Mouse (Mus musculus) kidney, postnatal 36 days (tissue): ENCODE results near the gene Acp4.
"Not testable (repeated sequence)": the region's sequence is repeated elsewhere in the genome, so short reads cannot be mapped to it uniquely, and the experiment has no call there.

Experiments
- DNase-seq, 2 experiments: peaks; one replicate each; pipeline ENCODE4 v3.0.0; 2021 to 2022; ENCODE audit warnings: mixed read lengths in 2 of 2

The Acp4 gene

DNA sequence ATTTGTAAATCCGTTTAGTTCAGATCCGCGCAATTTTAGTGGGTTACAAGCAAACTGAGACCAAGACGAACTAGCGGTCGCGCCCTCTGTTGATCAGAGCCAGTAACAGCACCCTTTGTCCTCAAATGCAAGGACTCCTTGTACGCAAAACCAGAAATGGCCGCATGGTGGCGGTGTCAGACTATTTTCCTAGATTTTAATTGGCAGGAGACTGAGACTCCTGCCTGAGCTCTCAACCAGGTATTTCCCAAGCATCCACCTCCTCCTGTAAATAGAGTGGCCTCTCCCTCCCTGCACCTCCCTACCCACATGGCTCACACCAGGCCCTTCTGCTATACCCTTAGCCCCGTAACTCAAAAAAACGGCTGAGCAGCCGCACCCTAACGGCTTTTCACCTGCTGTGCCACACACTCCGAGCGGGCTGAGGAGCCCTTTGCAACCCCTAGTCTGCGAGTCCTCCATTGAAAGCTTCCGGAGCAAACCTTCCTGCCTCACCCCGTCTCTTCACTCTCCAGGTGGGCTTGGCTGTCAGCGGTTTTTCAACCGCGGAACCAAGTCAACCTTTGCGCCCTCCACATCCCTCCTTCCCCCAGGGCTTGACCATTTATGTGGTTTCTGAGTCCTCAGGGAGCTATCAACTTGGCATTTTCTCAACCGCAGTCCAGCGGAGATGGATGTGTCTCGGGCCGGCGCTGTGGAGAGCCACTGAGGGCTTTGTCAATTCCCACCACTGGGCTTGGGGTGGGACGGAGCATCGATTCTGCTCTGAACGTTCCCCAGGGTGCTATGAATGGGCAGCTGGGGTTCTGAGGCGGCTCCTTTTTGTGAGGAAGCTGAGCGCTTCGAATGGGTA lies 5.8 kb upstream of the Acp4 start:
- DNase-seq, result peak; percentile 92 to 97

- DNase-seq, result no peak
Measured at GRCm38 (mm10) chr7:44261147-44261546, 4.0 kb upstream of the Acp4 start, which contains the start of gene Gm15517. TSS of gene Gm15517 (plus strand) at chr7:44261447.

DNA sequence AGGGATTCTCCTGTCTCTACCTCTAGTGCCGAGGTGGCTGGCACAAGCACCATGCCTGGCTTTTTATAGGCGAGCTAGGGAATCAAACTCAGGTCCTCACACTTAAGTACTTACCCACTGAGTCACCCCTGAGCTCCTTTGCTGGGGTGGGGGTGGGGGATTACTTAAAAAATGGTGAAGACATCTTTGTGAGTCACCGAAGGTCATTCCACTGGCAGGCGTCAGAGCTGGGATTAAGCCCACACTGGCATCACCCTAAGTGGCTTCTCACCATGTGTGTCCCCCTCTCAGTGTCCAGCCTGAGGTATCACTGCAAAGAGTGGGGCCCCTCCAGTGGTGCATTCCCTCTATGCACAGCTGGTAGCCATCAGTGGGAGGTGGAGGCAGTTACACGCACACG lies 3.2 kb upstream of the Acp4 start:
- DNase-seq, result no peak

DNA sequence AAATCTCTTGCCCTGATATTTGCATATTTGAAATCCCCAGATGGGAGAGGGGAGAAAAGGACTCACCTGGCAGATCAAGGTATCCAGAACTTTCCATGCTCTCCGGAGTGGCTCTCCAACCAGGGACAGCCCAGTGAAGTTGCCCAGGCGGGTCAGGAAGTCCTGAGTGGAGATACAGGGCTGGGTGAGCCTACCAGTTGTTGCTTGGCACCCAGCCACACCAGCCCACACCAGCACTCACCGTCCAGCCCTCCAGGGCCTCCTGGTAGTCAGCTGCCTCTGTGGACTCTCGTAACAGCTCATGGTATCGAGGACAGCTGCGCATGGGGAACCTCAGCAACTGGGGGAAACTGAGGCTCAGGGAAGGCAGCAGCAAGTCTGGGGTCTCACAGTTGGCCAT lies 2.2 kb downstream of the Acp4 start:
- DNase-seq, result no peak

DNA sequence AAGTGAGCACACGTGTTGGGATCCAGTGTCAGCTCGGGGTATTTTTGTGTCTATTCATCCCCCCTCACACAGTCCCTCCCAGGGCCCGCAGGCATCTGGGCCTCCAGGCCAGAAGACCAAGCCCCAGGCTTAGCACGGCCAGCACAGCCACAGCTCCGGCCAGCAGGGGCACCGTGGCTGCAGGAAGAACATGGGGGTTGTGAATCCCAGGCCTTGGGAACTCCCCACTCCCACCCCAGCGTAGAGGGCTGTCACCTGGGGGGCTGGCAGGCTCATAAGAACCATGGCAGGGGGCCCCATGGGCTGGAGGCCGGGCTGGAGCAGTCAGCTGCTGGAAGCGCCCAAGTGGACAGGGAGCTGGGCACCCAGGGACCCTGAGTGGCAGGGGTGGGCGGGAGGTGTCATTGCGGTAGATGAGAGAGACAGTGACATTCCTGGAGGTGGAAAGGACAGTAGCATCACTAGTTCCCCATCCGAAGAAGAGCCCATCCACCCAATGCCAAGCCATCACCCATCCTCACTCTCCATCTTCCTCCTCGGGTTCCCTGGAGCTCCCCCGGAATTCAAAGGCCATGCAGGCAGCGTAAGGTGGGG lies 4.1 kb downstream of the Acp4 start:
- DNase-seq, result no peak

DNA sequence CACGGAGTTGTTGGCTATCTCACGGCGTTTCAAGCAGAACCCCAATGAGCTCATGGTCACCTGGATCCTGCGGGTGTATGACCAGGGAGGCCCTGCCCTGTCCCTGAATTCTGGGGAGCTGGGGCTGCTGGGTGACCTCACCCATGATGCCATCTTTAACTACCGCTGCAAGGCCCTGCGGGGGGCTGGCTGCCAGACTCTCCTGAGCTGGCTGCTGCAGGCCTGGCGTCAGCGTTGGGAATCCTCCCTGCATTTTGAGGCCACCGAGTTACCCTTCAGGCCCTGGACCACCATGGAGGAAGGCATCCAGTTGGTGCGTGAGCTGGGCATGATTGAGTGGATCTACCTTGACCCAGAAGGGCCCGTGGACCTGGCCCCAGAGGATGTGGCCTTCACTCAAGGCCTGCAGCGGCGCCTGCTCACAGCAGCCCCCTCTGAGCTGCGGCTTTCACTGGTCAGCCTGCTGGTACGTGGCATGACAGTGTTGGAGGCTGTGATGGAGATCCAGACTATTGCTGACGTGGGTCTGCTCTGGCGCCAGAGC lies 6.4 kb downstream of the Acp4 start:
- DNase-seq, result not testable (repeated sequence)

DNA sequence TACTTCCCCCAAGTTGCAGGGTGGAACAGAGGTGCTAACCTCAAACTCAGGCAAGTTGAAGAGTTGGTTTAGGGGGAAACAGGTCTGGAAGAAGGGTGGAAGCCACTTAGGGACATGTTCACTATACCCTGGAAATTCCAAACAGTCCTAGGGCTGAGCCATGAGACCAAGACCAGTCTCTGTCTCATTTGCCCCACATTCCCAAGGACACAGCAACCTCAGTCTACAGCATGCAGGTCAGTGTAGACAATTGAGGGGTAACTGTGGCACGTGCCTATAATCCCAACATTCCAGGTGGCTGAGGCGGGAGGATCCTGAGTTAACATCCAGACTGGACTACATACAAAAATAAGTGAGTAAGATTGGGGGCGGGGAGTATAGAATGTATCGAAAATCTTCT lies 7.9 kb downstream of the Acp4 start:
- no peak for DNase-seq

DNA sequence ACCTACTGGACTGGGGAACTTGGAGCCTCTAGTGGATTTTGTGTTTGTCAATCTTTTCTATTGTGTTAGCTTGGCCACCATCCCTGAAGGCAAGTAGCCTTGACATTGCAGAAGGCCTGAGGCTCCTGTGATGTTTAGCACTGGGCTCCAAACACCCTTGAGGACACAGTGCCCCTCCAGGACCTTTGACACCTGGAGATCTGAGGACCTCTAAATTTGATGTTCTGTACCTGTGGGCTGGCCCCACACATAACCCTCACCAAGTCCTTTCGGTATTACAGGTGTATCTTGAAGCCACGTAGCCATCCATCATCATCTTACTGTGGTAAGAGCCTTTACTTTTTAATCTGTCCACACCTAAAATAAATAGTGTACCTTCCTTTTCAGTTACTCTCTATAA lies 9.2 kb downstream of the Acp4 start:
- no peak for DNase-seq

DNA sequence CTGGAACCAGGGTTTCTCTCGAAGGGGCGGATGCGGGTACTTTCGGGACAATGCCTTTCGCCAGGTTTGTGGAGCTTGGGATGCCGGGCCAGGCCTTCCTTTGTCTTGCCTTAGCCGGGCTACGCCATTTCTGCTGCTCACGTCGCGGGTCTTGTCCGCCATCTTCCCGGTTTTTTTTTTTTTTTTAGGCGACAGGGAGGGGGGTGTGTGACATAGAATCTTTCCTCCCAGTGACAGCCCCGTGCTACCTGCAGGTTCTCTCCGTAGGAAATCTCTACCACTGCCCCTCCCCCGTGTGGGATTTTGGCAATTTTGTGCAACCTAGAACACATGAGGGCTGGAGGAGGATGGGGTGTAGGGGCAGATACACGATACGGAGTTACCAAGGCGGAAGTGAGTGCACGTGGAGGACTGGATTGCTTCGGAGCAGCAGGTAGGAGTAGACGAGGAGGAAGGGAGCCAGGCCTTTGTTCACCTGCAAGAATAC lies 10.2 kb downstream of the Acp4 start:
- no peak for DNase-seq

- DNase-seq, result peak; percentile 88 to 93
Measured at GRCm38 (mm10) chr7:44246055-44246983, 10.9 kb downstream of the Acp4 start, which contains the start of the genes 1700028J19Rik and 2410002F23Rik. TSS of gene 1700028J19Rik (minus strand) at chr7:44246695. TSS of gene 2410002F23Rik (plus strand) at chr7:44246722.

GRCm38 (mm10) chr7:44244080-44244479 lies 13.1 kb downstream of the Acp4 start:
- no peak for DNase-seq

DNA sequence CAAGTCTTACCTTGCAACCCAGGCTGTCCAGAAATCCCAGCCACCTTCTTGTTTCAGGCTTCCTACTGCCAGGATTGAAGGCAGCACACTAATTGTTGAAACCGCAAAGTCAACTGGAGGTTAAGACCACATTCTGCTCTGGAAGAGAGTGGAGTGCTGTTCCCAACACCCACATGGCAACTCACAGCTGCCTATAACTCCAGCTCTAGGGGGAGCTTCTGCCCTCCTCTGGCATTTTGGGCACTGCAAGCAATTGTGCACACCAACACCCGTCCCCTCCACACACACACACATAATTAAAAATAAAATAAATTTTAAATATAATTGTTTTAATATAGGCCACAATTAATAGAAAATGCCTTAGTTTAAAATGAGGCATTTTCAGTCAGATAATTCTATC lies 16.0 kb downstream of the Acp4 start:
- DNase-seq, result peak; percentile 23 to 30

DNA sequence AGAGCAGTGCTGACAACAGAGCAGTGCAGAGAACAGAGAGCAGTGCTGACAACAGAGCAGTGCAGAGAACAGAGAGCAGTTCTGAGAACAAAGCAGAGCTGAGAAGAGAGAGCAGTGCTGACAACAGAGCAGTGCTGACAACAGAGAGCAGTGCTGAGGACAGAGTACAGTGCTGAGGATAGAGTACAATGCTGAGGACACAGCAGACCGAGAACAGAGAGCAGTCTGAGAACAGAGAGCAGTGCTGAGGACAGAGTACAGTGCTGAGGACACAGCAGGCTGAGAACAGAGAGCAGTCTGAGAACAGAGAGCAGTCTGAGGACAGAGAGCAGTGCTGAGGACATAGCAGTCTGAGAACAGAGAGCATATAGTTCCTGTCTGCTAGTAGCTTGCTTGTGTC lies 16.5 kb downstream of the Acp4 start:
- DNase-seq, result peak in 1 of 2 experiments; percentile 32

GRCm38 (mm10) chr7:44239913-44240312 lies 17.3 kb downstream of the Acp4 start:
- DNase-seq, result no peak

DNA sequence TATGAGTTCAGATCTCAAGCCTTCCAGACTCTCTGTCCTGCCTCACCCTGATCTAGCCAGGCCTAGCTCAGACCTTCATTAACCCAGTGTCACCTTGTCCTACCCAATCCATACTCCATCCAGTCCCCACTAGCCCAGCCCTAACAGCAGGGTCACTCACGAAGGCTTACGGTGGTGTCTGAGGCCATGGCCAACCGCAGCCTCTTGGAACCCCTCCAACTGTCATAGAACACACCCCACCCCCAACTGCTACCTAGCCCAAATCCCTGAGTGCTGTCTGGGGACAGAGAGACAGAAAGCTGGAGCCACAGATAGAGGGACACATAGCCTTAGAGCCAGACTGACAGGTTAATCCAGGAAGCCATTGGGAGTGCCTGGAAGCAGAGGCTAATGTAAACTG lies 21.3 kb downstream of the Acp4 start, which contains the start of gene Gm36864:
Gene Gm36864, plus strand, starts transcription at position 269 of the 400 bp plus-strand sequence.
- no peak for DNase-seq

DNA sequence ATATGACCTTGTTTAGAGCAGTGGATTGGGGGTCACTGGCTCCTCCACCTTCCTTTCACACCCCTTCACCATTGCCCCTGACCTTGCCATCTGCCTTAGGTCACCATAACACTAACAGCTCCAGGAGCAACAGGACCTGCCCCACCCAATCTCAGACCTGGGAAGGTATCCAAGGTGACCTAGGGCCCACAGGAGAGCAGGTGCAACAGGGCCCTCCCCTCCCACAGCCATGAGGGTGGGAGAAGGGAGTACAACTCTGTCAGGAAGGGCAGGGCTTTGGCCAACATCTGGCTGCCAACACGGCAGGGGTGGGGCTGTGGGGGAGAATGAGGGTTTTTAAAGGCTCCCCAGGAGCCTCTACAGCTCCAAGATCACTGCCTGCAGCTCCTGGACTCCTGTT lies 32.1 kb downstream of the Acp4 start, which contains the start of gene Klk1:
Gene Klk1, plus strand, starts transcription at position 285 of the 400 bp plus-strand sequence.
- peak; percentile 43 to 58 for DNase-seq

GRCm38 (mm10) chr7:44222335-44222734 lies 34.8 kb downstream of the Acp4 start:
- not testable (repeated sequence) for DNase-seq

GRCm38 (mm10) chr7:44221601-44222000 lies 35.6 kb downstream of the Acp4 start:
- not testable (repeated sequence) for DNase-seq

- no peak for DNase-seq
Measured at GRCm38 (mm10) chr7:44215645-44216044, 41.5 kb downstream of the Acp4 start, which contains the start of gene Klk1b5. TSS of gene Klk1b5 (plus strand) at chr7:44215945.

GRCm38 (mm10) chr7:44208307-44208706 lies 48.9 kb downstream of the Acp4 start:
- DNase-seq, result no peak

DNA sequence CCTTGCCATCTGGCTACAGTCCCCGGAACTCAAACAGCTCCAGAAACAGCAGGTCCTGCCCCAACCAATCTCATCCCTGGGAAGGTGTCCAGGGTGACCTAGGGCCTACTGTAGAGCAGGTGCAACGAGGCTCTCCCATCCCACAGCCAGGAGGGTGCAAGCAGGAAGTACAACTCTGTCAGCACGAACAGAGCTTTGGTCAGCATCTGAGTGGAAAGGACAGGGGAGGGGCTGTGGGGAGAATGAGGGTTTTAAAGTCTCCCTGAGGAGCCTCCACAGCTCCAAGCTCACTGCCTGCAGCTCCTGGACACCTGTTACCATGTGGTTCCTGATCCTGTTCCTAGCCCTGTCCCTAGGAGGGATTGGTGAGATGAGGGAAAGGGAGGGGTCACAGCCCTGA lies 50.0 kb downstream of the Acp4 start, which contains the start of gene Klk1b4:
Gene Klk1b4, plus strand, starts transcription at position 301 of the 400 bp plus-strand sequence.
- DNase-seq, result not testable (repeated sequence)
